Mouse (Mus musculus): Measurements from ENCODE around the gene Krt79. TPM values are rescaled to one million over a fixed set of nuclear protein-coding genes. Genes with fewer than 3 reads are reported as not detected.

Gene Krt79
- total and polyA plus RNA-seq, 3 experiments: not detected

DNA sequence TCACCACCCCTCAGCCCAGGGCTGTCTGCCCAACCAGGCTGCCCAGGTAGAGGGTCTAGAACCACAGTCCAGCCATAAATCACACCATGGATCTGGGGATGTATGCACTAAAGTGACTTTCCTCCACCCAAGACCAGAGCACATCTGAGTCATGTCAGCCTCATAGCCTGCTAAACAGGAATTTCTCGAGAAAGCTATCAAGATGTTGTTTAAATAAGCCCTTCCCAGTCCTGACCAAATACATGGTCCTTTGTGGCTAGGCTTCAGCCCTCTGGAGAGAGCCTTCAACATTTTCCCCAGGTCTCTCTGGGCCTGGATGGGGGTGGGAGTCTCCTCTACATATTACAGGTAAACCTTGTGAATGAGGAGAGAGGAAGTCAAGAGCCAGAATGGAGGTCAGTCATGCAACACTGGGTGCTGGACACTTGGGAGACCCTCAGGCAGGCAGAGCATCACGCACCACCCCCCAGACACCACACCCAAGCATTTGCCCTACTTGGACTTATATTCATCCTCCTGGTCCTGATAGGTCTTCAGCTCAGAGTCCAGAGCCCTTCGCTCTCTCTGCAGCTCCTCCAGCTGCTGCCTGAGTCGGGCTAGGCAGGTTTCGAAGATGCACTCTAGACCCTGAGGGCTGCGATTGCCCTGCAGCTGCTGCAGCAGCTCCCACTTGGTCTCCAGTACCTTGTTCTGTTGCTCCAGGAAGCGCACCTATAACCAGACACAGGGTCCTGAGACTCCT is 12.8 kb upstream of the Krt79 start:
- no peak overlapping the region for H3K9ac ChIP-seq (ENCODE audit: insufficient read depth, low read depth)
- H3K27me3 ChIP-seq (replicated peaks): peaks cover 91% of the 10 kb centered on the region
- no peak overlapping the region for H3K27ac ChIP-seq (ENCODE audit: insufficient read depth, low read depth)
- no peak overlapping the region for H3K4me2 ChIP-seq (ENCODE audit: insufficient read depth, low read depth, poor library complexity, severe bottlenecking)
- no peaks in the 10 kb centered on the region for H3K9me3 ChIP-seq (replicated peaks; ENCODE audit: low read length)
- dilution Hi-C loops (cut with MboI; ENCODE audit: extremely low pct_ligation_motif_present, extremely low pct_unique_long_range_greater_than_20kb, low sequenced_read_pairs): no loop called here
- in situ Hi-C loops (cut with MboI; ENCODE audit: low pct_ligation_motif_present, low pct_unique_long_range_greater_than_20kb, low sequenced_read_pairs): no loop called here
- H3K4me3 ChIP-seq (replicated peaks in 1 of 3; ENCODE audit: low read depth in 2 of 3, low read length in 2 of 3, poor library complexity in 1 of 3): no peak overlapping the region
- no peaks in the 10 kb centered on the region for H3K36me3 ChIP-seq (replicated peaks in 1 of 2; ENCODE audit: control insufficient read depth in 1 of 2, insufficient read depth in 1 of 2, low read length in 1 of 2)
- DNase-seq (ENCODE audit: extremely low read depth): no peak
- no peak for TF ChIP-seq E2F4 (IDR thresholded peaks at IDR 0.05; ENCODE audit: insufficient replicate concordance, low read depth, low read length)
- TF ChIP-seq CTCF (conservative IDR thresholded peaks at IDR 0.05 in 1 of 2, IDR thresholded peaks at IDR 0.05 in 1 of 2; ENCODE audit: low read depth in 2 of 2, low read length in 2 of 2): no peak
- TF ChIP-seq UBTF (IDR thresholded peaks at IDR 0.05; ENCODE audit: low read depth, low read length): no peak
- TF ChIP-seq MXI1 (IDR thresholded peaks at IDR 0.05; ENCODE audit: low read depth, low read length): no peak
- TF ChIP-seq POLR2AphosphoS2 (IDR thresholded peaks at IDR 0.05; ENCODE audit: low read depth, low read length): no peak
- TF ChIP-seq SMC3 (IDR thresholded peaks at IDR 0.05; ENCODE audit: low read depth, low read length): no peak
- no peak for TF ChIP-seq HCFC1 (IDR thresholded peaks at IDR 0.05; ENCODE audit: low read depth, low read length)
- no peak for TF ChIP-seq TBP (conservative IDR thresholded peaks at IDR 0.05; ENCODE audit: low read depth, low read length)
- no peaks in the 10 kb centered on the region for H3K79me2 ChIP-seq (replicated peaks; ENCODE audit: control insufficient read depth, extremely low read depth, insufficient read depth, poor library complexity, severe bottlenecking)
- H3K4me1 ChIP-seq (ENCODE audit: control insufficient read depth in 1 of 2, insufficient read depth in 2 of 2): no peaks in the 10 kb centered on the region

DNA sequence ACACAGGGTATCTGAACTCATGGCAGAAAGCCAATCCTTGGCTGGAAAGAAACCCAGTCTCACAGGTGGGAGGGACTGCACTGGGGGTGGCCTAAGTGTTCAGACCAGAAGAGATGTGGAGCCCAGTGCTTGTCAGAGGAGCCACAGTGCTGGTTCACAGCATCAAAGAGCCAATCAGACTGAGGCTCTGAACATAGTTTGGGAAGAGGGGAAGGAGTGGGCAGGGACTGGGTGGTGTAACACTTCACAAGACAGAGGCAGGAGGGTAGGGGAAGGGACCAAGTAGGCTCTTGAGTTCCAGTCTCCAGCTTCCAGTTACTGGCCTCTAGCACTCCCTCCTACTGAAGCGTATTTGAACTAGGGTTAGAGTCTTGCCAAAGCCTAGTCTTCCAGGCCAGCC is 5.3 kb upstream of the Krt79 start:
- Histone ChIP-seq H3K36me3 (replicated peaks in 1 of 2; ENCODE audit: control insufficient read depth in 1 of 2, insufficient read depth in 1 of 2, low read length in 1 of 2) (no peaks in the 10 kb centered on the region), H3K9me3 (replicated peaks; ENCODE audit: low read length) (no peaks in the 10 kb centered on the region), H3K9ac (ENCODE audit: insufficient read depth, low read depth) (no peak overlapping the region), H3K4me3 (replicated peaks in 1 of 3; ENCODE audit: low read depth in 2 of 3, low read length in 2 of 3, poor library complexity in 1 of 3) (no peak overlapping the region), H3K27ac (ENCODE audit: insufficient read depth, low read depth) (no peak overlapping the region), H3K27me3 (replicated peaks) (peaks cover 80% of the 10 kb centered on the region), H3K4me1 (ENCODE audit: control insufficient read depth in 1 of 2, insufficient read depth in 2 of 2) (no peaks in the 10 kb centered on the region), H3K79me2 (replicated peaks; ENCODE audit: control insufficient read depth, extremely low read depth, insufficient read depth, poor library complexity, severe bottlenecking) (no peaks in the 10 kb centered on the region), H3K4me2 (ENCODE audit: insufficient read depth, low read depth, poor library complexity, severe bottlenecking) (no peak overlapping the region)
- dilution Hi-C loops (cut with MboI; ENCODE audit: extremely low pct_ligation_motif_present, extremely low pct_unique_long_range_greater_than_20kb, low sequenced_read_pairs) (no loop called here), in situ Hi-C loops (cut with MboI; ENCODE audit: low pct_ligation_motif_present, low pct_unique_long_range_greater_than_20kb, low sequenced_read_pairs) (no loop called here)
- no peak for DNase-seq (ENCODE audit: extremely low read depth)
- TF ChIP-seq HCFC1 (IDR thresholded peaks at IDR 0.05; ENCODE audit: low read depth, low read length): no peak
- TF ChIP-seq E2F4 (IDR thresholded peaks at IDR 0.05; ENCODE audit: insufficient replicate concordance, low read depth, low read length): no peak
- TF ChIP-seq MYC (IDR thresholded peaks at IDR 0.05; ENCODE audit: low read depth, low read length): no peak

DNA sequence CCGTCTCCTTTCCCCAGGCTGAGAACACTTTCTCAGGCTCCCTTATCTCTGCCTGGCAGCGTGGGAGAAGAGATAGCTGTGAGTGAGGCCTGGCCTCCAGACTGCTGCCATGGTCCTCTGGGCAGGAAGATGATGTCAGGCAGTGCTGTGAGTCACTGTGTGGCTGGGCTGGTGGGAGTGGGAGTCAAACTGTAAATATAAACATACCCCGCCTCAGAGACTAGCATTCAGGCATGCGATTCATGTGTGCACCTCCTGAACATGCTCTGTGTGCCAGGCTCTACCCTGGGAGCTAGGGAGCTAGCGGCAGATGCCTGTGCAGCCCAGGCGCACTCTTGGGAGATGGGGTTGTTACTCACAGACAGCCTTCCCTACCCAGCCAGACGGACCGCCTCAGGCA is 1.8 kb upstream of the Krt79 start:
- Histone ChIP-seq H3K27ac (ENCODE audit: insufficient read depth, low read depth) (no peak overlapping the region), H3K79me2 (replicated peaks; ENCODE audit: control insufficient read depth, extremely low read depth, insufficient read depth, poor library complexity, severe bottlenecking) (no peaks in the 10 kb centered on the region), H3K36me3 (replicated peaks in 1 of 2; ENCODE audit: control insufficient read depth in 1 of 2, insufficient read depth in 1 of 2, low read length in 1 of 2) (no peaks in the 10 kb centered on the region), H3K27me3 (replicated peaks) (peaks cover 87% of the 10 kb centered on the region), H3K9me3 (replicated peaks; ENCODE audit: low read length) (no peaks in the 10 kb centered on the region), H3K4me1 (ENCODE audit: control insufficient read depth in 1 of 2, insufficient read depth in 2 of 2) (no peaks in the 10 kb centered on the region), H3K4me2 (ENCODE audit: insufficient read depth, low read depth, poor library complexity, severe bottlenecking) (no peak overlapping the region), H3K4me3 (replicated peaks in 1 of 3; ENCODE audit: low read depth in 2 of 3, low read length in 2 of 3, poor library complexity in 1 of 3) (no peak overlapping the region), H3K9ac (ENCODE audit: insufficient read depth, low read depth) (no peak overlapping the region)
- dilution Hi-C loops (cut with MboI; ENCODE audit: extremely low pct_ligation_motif_present, extremely low pct_unique_long_range_greater_than_20kb, low sequenced_read_pairs): no loop called here
- no peak for DNase-seq (ENCODE audit: extremely low read depth)
- in situ Hi-C loops (cut with MboI; ENCODE audit: low pct_ligation_motif_present, low pct_unique_long_range_greater_than_20kb, low sequenced_read_pairs): no loop called here
- TF ChIP-seq PAX5 (IDR thresholded peaks at IDR 0.05; ENCODE audit: low read length) (no peak), GABPA (IDR thresholded peaks at IDR 0.05; ENCODE audit: insufficient replicate concordance, low read depth, low read length) (no peak), MEF2A (IDR thresholded peaks at IDR 0.05; ENCODE audit: borderline replicate concordance, low read depth, low read length) (no peak), CTCF (conservative IDR thresholded peaks at IDR 0.05 in 1 of 2, IDR thresholded peaks at IDR 0.05 in 1 of 2; ENCODE audit: low read depth in 2 of 2, low read length in 2 of 2) (no peak), POLR2AphosphoS2 (IDR thresholded peaks at IDR 0.05; ENCODE audit: low read depth, low read length) (no peak)
